Mouse (Mus musculus) erythroblast, embryonic 14.5 days (primary cell): ENCODE data around the gene Gm11213.

ENCODE experiments used
- GATA1 ChIP-seq: IDR thresholded peaks from 2 replicates; pipeline ENCODE4 v1.6.1; 2012; ENCODE audit warnings: low read length, inconsistent platforms, mixed read lengths
- TAL1 ChIP-seq: IDR thresholded peaks from 3 replicates; pipeline ENCODE4 v1.6.1; 2012; ENCODE audit warnings: low read length, inconsistent platforms, mixed read lengths

- TF ChIP-seq GATA1 (no peak), TAL1 (no peak)
These were observed 10.5 kb downstream of the Gm11213 start for GRCm38 (mm10) chr4:63594459-63595110.
